Mouse (Mus musculus) 3134 (cell line): ENCODE measurements around the gene Tshz2.

ENCODE experiments used
- DNase-seq: peaks from one replicate; pipeline ENCODE4 v3.0.0-alpha.2; 2011; ENCODE audit warnings: low spot score; ENCODE audit not compliant: insufficient read length; ENCODE audit errors: extremely low read depth

The Tshz2 gene

GRCm38 (mm10) chr2:170078442-170079017 lies 445.7 kb downstream of the Tshz2 start:
- DNase-seq, result no peak

- no peak for DNase-seq
Observed at GRCm38 (mm10) chr2:170091563-170092443, 459.0 kb downstream of the Tshz2 start.

- no peak for DNase-seq
Observed at GRCm38 (mm10) chr2:170094220-170094619, 461.4 kb downstream of the Tshz2 start.

DNA sequence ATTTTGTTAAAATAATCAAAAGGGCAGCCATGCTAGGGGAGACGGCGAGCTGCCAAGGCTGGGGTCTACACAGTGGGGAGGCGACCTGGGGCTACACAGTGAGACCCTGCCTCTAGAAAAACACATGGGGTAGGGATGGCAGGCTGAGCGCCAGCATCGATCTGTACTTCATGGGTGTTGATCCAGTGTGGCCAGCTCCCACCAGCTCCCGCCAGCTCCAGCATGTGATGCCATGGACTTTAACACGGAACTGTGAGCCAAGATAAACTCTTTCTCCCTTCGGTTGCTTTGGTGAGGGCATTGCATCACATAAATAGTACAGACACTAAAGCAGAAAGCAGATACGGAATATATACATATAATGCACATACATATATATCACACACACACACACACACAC lies 462.1 kb downstream of the Tshz2 start:
- DNase-seq, result no peak

GRCm38 (mm10) chr2:170101132-170101531 lies 468.3 kb downstream of the Tshz2 start:
- DNase-seq, result peak; percentile 65

DNA sequence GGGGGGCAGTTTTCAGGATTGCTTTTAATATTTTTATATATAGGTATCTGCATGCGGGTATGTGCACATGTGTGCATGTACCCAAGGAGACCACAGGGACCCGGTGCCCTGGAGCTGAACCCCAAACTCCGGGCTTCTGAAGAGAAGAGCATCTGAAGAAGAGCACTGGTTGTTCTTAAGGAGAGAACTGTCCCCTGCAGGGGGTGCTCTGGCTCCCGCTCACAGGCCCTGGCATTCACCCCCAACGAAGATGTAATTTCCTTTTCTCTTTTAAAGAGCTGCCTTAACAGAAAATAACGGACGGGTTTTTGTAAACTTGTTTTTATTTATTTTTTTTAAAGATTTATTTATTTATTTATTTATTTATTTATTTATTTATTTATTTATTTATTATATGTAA lies 469.1 kb downstream of the Tshz2 start:
- no peak for DNase-seq

DNA sequence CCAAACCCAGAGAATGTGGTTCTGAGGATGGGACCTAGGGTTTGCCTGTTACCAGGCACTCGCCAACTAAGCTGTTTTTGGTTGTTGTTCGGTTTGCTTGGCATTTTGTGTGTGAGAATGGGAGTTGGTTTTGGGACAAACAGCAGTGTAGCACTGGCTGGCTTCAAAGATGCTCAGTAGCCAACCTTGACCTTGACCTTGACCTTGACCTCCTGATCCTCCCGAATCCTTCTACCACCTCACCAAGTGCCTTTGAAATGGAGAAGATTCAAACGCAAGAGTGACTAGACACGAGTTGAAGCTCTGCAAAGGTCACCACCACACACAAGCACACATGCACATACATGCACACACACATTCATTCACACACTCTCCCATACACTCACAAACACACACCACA lies 470.5 kb downstream of the Tshz2 start:
- DNase-seq, result no peak

- no peak for DNase-seq
Observed at GRCm38 (mm10) chr2:170103852-170104251, 471.0 kb downstream of the Tshz2 start.

DNA sequence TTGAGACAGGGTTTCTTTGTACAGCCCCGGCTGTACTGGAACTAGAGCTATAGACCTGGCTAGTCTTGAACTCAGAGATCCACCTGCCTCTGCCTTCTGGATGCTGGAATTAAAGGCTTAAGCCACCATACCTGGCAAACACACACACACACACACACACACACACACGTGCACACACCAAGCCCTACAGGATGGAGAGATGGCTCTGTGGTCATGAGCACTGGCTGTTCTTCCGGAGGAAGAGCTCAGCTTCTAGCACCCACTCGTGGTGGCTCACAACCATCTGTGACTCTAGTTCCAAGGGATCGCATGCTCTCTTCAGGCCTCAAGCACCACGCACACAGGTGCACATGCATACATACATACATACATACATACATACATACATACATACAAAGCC lies 471.6 kb downstream of the Tshz2 start:
- no peak for DNase-seq

DNA sequence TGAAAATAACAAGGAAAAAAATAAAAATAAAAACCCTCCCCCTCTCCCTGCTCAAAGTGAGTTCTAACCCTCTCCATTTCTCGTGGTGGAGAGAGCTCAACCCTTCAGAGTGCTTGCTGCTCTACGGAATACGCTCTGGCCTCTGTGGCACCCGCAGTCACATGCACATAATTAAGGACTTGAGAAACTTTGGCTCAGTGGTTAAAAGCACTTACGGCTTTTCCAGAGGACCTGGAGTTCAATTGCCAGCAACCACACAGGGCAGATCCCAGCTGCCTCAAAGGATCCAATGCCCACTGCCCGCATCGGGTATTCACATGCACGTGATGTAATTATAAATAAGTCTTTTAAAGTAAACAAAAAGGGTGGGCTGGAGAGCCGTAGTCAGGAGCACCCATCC lies 473.2 kb downstream of the Tshz2 start:
- DNase-seq, result no peak

DNA sequence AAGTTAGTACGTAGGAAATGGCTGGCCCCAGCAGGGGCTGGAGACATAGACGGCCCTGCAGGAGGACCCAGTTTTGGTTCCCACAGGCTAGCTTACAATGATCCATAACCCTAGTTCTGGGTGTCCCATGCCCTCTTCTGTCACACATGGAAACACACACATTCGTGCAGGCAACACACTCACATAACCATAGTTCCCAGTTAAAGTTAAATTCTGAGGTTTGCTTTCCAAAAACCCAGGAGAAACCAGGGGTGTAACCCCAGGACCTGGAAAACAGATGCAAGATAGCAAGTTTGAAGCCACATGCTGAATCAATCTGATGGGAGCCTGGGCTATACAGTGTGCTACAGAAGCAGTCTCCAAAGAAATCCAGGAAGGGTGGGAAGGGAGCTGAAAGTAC lies 475.0 kb downstream of the Tshz2 start:
- no peak for DNase-seq

- DNase-seq, result no peak
Observed at GRCm38 (mm10) chr2:170109528-170109927, 476.7 kb downstream of the Tshz2 start.

GRCm38 (mm10) chr2:170110306-170110705 lies 477.5 kb downstream of the Tshz2 start:
- DNase-seq, result no peak

- DNase-seq, result peak; percentile 40
Observed at GRCm38 (mm10) chr2:170116704-170117281, 484.0 kb downstream of the Tshz2 start.

DNA sequence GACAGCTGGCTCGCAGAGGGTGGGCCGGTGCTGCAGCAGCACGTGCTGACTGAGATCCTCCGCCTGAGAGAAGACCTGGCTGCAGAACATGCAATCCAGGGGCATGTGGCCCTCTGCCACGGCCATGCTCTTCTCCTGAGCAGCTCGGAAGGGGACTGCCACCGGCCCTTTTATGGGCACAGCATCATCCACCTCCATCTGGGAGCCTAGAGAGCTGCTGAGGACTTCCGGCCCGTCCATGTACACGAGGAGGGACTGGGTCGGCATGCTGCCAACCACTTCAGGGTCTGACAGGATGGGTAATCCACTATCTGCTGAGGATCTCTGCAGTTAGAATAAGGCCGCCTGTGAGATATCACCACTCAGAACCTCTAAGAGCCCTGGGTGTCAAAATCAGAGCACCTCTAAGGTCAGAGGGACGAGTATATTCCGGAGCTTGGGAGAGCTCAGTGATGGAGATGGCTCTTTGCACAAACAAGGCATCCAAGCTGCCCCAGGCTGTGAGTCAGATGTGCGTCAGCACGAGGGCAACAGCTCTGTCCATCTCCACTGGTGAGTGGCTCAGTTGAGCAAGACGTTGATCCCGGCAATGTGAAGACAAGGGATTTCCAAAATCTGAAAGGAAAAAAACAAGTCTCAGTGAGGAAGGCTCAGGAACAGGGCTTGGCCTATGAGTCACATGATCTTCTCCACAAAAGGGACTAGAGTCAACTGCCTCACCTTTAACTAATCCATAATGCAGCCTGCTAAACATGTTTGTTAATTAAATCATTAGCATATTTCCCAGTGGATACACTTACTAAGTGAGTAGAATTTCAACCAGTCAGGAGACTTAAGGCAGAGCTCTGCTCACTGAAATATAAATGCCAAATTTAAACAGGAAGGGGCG lies 487.6 kb downstream of the Tshz2 start:
- peak; percentile 82 for DNase-seq
